Mouse (Mus musculus): Measurements from ENCODE around the gene Rsrc1. TPM values are rescaled to one million over a fixed set of nuclear protein-coding genes. Genes with fewer than 3 reads are reported as not detected.

Gene Rsrc1
- 10 to 100 TPM; 32.0 to 42.4 TPM for polyA plus RNA-seq (2017; shearing (Covaris generic))

- no peak for ATAC-seq
These were observed at the start of gene Rsrc1 for GRCm38 (mm10) chr3:66981101-66981661. Gene Rsrc1, plus strand, starts transcription at chr3:66981390.

GRCm38 (mm10) chr3:66939675-66940074 lies 41.5 kb upstream of the Rsrc1 start:
- no peak for ATAC-seq

- no peak for ATAC-seq
These were observed 26.1 kb upstream of the Rsrc1 start for GRCm38 (mm10) chr3:66955126-66955525.

GRCm38 (mm10) chr3:66959972-66960371 lies 21.2 kb upstream of the Rsrc1 start:
- ATAC-seq = no peak

GRCm38 (mm10) chr3:66964884-66965283 lies 16.3 kb upstream of the Rsrc1 start:
- ATAC-seq = no peak

GRCm38 (mm10) chr3:66967508-66967907 lies 13.7 kb upstream of the Rsrc1 start:
- no peak for ATAC-seq

- no peak for ATAC-seq
These were observed 10.9 kb upstream of the Rsrc1 start for GRCm38 (mm10) chr3:66970261-66970660.

GRCm38 (mm10) chr3:66970661-66971331 lies 10.4 kb upstream of the Rsrc1 start:
- ATAC-seq = no peak

- no peak for ATAC-seq
These were observed 8.8 kb upstream of the Rsrc1 start for GRCm38 (mm10) chr3:66972191-66972950.

GRCm38 (mm10) chr3:66973391-66973943 lies 7.7 kb upstream of the Rsrc1 start:
- ATAC-seq = peak; percentile 46

GRCm38 (mm10) chr3:66974501-66974900 lies 6.7 kb upstream of the Rsrc1 start:
- no peak for ATAC-seq

GRCm38 (mm10) chr3:66976889-66977615 lies 4.1 kb upstream of the Rsrc1 start:
- ATAC-seq = no peak

GRCm38 (mm10) chr3:66977811-66978456 lies 3.3 kb upstream of the Rsrc1 start:
- ATAC-seq = no peak

- ATAC-seq = no peak
These were observed 2.5 kb upstream of the Rsrc1 start for GRCm38 (mm10) chr3:66978457-66979381.

- no peak for ATAC-seq
These were observed 1.7 kb upstream of the Rsrc1 start for GRCm38 (mm10) chr3:66979491-66979890.

GRCm38 (mm10) chr3:66980111-66980975 lies 847 bp upstream of the Rsrc1 start:
- ATAC-seq = no peak

- no peak for ATAC-seq
These were observed 516 bp downstream of the Rsrc1 start, which contains the start of gene Shox2 for GRCm38 (mm10) chr3:66981706-66982105. Gene Shox2, minus strand, starts transcription at chr3:66981771.

- peak; percentile 53 for ATAC-seq
These were observed 1.2 kb downstream of the Rsrc1 start for GRCm38 (mm10) chr3:66982181-66982911.

GRCm38 (mm10) chr3:66983481-66983880 lies 2.3 kb downstream of the Rsrc1 start:
- no peak for ATAC-seq

Data from activated CD4-positive, CD25-positive, alpha-beta regulatory T cell, adult 4 months (primary cell).